Mouse (Mus musculus) left cerebral cortex, postnatal 14 days (tissue): ENCODE data around the gene Ncaph2. TPM values are rescaled to one million over a fixed set of nuclear protein-coding genes. Genes with fewer than 3 reads are reported as not detected.

ENCODE experiments used
- microRNA-seq, 2 experiments: library from miRNA; unstranded; fragments of <30 nt; microRNA quantifications; one replicate each; pipeline ENCODE4 v1.2.0; 2022
- total RNA-seq, 2 experiments: library from RNA; stranded (reverse); gene quantifications; 2 replicates each; pipeline ENCODE4 v1.2.3; 2021

Ncaph2 gene
- total RNA-seq, 2 experiments from 2014 or later = 80.2 to 81.3 TPM

Small RNAs within 50 kb of the gene (microRNA-seq; reads per million reads assigned to microRNA genes)
- 4.2 to 5.4 reads per million in 2 experiments for gene Mir6959

Other genes with a start within 250 kb of the Ncaph2 start
- gene Tubgcp6, start 232.6 kb upstream of the Ncaph2 start, total RNA-seq = 10 to 100 TPM; 27.6 to 32.6 TPM
- 10 to 100 TPM; 12.3 to 13.3 TPM for gene Hdac10, start 227.0 kb upstream of the Ncaph2 start, total RNA-seq
- gene Mapk12, start 215.0 kb upstream of the Ncaph2 start, total RNA-seq = 1 to 10 TPM; 6.7 to 8.2 TPM
- gene Mapk11, start 206.1 kb upstream of the Ncaph2 start, total RNA-seq = 10 to 100 TPM; 35.2 to 39.7 TPM
- gene Plxnb2, start 174.9 kb upstream of the Ncaph2 start, total RNA-seq = 10 to 100 TPM; 50.7 to 52.0 TPM
- 10 to 100 TPM; 41.3 to 42.7 TPM for gene Dennd6b, start 159.2 kb upstream of the Ncaph2 start, total RNA-seq
- 100 to 1,000 TPM; 154 to 159 TPM for gene Ppp6r2, start 144.2 kb upstream of the Ncaph2 start, total RNA-seq
- 100 to 1,000 TPM; 198 to 204 TPM for gene Sbf1, start 40.4 kb upstream of the Ncaph2 start, total RNA-seq
- gene Adm2, start 33.0 kb upstream of the Ncaph2 start, total RNA-seq = not detected
- gene Miox, start 21.3 kb upstream of the Ncaph2 start, total RNA-seq = not detected
- 10 to 100 TPM; 18.0 to 20.3 TPM for gene Lmf2, start 60 bp upstream of the Ncaph2 start, total RNA-seq
- gene Sco2, start 18.1 kb downstream of the Ncaph2 start, total RNA-seq = 10 to 100 TPM; 25.6 to 26.0 TPM
- 1 to 10 TPM; 1.5 to 1.7 TPM for gene Tymp, start 21.3 kb downstream of the Ncaph2 start, total RNA-seq
- 1 to 10 TPM in 1 of 2 experiments, under 1 TPM in 1; 0.35 to 1.0 TPM for gene Odf3b, start 23.6 kb downstream of the Ncaph2 start, total RNA-seq
- gene Klhdc7b, start 29.2 kb downstream of the Ncaph2 start, total RNA-seq = under 1 TPM; 0.19 to 0.44 TPM
- not detected for gene Syce3, start 54.8 kb downstream of the Ncaph2 start, total RNA-seq
- gene Cpt1b, start 70.1 kb downstream of the Ncaph2 start, total RNA-seq = 1 to 10 TPM; 2.2 to 3.4 TPM
- 1 to 10 TPM; 1.9 to 2.3 TPM for gene C730034F03Rik, start 73.9 kb downstream of the Ncaph2 start, total RNA-seq
- not detected for gene Gm44502, start 74.0 kb downstream of the Ncaph2 start, total RNA-seq
- gene Chkb, start 74.2 kb downstream of the Ncaph2 start, total RNA-seq = 10 to 100 TPM; 41.1 to 41.6 TPM
- 100 to 1,000 TPM; 187 to 201 TPM for gene Mapk8ip2, start 98.2 kb downstream of the Ncaph2 start, total RNA-seq
- 10 to 100 TPM; 27.7 to 31.2 TPM for gene Arsa, start 121.7 kb downstream of the Ncaph2 start, total RNA-seq
- 100 to 1,000 TPM; 237 to 253 TPM for gene Shank3, start 143.9 kb downstream of the Ncaph2 start, total RNA-seq
- gene Acr, start 212.6 kb downstream of the Ncaph2 start, total RNA-seq = 1 to 10 TPM; 1.2 to 1.3 TPM
- 10 to 100 TPM; 33.4 to 38.3 TPM for gene Rabl2, start 236.2 kb downstream of the Ncaph2 start, total RNA-seq